Mouse (Mus musculus) bone marrow, adult 2 months (tissue): ENCODE measurements at regions not wholly inside any gene's neighbourhood (a gene's known extent, or its start where the extent isn't known, plus 50 kb on each side); places are given as distances from the start of the nearest gene placed in this dataset.

Experiments
- CTCF ChIP-seq: fragments of 200-500 bp; IDR thresholded peaks from 2 replicates; pipeline ENCODE4 v1.5.1; 2011; ENCODE audit warnings: low read length, control low read depth; ENCODE audit not compliant: control insufficient read depth, insufficient read depth
- POLR2A ChIP-seq: fragments of 200-500 bp; IDR thresholded peaks from 2 replicates; pipeline ENCODE4 v1.6.1; 2011; ENCODE audit warnings: low read depth, mild to moderate bottlenecking, control low read depth, low read length, borderline replicate concordance; ENCODE audit not compliant: control insufficient read depth

DNA sequence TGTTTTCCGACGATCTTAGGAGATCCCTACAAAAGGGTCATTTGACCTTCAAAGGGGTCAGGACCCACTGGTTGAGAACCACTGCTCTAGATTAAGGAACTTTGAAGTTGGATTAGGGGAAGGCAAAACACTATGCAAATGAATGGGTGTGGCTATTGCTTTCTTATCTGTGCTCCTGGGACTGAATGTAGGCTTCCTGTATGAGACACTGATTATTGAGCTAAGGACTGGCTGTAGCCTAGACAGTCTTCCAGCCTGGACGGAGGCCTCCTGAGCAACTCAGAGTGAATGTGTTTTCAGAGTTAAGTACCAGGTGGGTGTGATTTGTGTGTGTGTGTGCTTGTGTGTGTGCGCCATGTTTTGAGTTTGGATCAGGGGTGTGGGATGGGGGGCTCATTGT lies 59.5 kb downstream of the Gm26897 start:
- TF ChIP-seq CTCF (no peak), POLR2A (no peak)
